ENCODE assay signal across 26 mouse cellular contexts in the genomic region with DNA sequence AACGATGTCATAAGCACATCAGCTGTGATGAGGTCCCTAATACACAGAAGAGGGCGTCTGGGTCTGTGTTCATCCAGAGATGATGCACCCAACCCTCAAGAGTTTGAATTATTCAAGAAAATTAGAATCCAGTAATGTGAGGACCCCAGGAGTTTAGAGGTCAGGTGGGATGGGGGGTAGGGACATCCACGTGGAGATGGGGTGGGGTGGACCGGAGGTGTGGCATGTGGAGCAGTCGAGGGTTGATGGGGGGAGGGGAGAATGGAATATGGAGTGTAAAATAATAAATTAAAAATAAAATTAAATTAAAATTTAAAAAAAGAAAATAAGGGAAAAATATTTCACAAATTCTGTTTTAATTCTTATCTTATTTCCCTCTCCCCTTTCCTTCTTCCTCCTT. TPM values are rescaled to one million over a fixed set of nuclear protein-coding genes. Genes with fewer than 3 reads are reported as not detected.
"Had no signal": no experiment of that assay in that cellular context is flagged by ENCODE, and none has a peak within 500 bp of the region (broad histone marks: within the 10 kb centered on the region; RNA-seq: fewer than 3 reads in every experiment).

No protein-coding gene starts in this region.

- H3K27me3 ChIP-seq: heart, embryonic 13.5 days; heart, embryonic 15.5 days; hindbrain, embryonic 15.5 days; kidney, embryonic 15.5 days; limb, embryonic 13.5 days; limb, embryonic 15.5 days; liver, embryonic 12.5 days had no signal

- H3K4me1 ChIP-seq: heart, embryonic 13.5 days; heart, embryonic 15.5 days; hindbrain, embryonic 15.5 days; kidney, embryonic 15.5 days; limb, embryonic 13.5 days; limb, embryonic 15.5 days; liver, embryonic 12.5 days had no signal

- H3K4me2 ChIP-seq: heart, embryonic 11.5 days; heart, embryonic 13.5 days; heart, embryonic 15.5 days; hindbrain, embryonic 15.5 days; kidney, embryonic 15.5 days; limb, embryonic 13.5 days; limb, embryonic 15.5 days; liver, embryonic 12.5 days had no signal

- H3K9ac ChIP-seq: forebrain, postnatal 0 days; heart, embryonic 13.5 days; heart, embryonic 15.5 days; hindbrain, embryonic 15.5 days; kidney, embryonic 15.5 days; limb, embryonic 13.5 days; limb, embryonic 15.5 days; liver, embryonic 12.5 days had no signal

- H3K27ac ChIP-seq: heart, adult 2 months; heart, embryonic 13.5 days; heart, embryonic 15.5 days; hindbrain, embryonic 15.5 days; kidney, embryonic 15.5 days; kidney, postnatal 0 days; limb, embryonic 13.5 days; limb, embryonic 15.5 days; liver, embryonic 12.5 days had no signal

- H3K4me3 ChIP-seq: heart, adult 2 months; heart, embryonic 13.5 days; heart, embryonic 15.5 days; hindbrain, embryonic 15.5 days; kidney, embryonic 15.5 days; limb, embryonic 13.5 days; limb, embryonic 15.5 days; liver, embryonic 12.5 days had no signal

- H3K9me3 ChIP-seq: heart, embryonic 13.5 days; heart, embryonic 15.5 days; hindbrain, embryonic 15.5 days; kidney, embryonic 15.5 days; limb, embryonic 13.5 days; limb, embryonic 15.5 days; liver, embryonic 12.5 days had no signal

- DNase-seq: forebrain, postnatal 0 days; gastrocnemius, postnatal 14 days; gastrocnemius, postnatal 36 days; heart, adult 11 months; heart, adult 2 months; heart, postnatal 14 days; heart, postnatal 36 days; kidney, adult 11 months; kidney, adult 2 months; kidney, adult 9 months; kidney, postnatal 14 days; kidney, postnatal 36 days; layer of hippocampus, adult 9-11 months; layer of hippocampus, postnatal 36 days; left cerebral cortex, postnatal 4 days had no signal

- H3K36me3 ChIP-seq: heart, embryonic 13.5 days; heart, embryonic 15.5 days; hindbrain, embryonic 15.5 days; kidney, embryonic 15.5 days; limb, embryonic 13.5 days; limb, embryonic 15.5 days; liver, embryonic 12.5 days had no signal

- ATAC-seq: forebrain, postnatal 0 days; intestine, embryonic 16.5 days; liver, embryonic 12.5 days had no signal

RNA-seq across cellular contexts. Expression of a gene that starts 27.9 kb away (rescaled TPM):
- polyA plus RNA-seq: liver, adult 2 months had no signal
